Comparison of ENCODE assay signal across 7 mouse cellular contexts in genomic region chr10:8240242-8240641, GRCm38 (mm10).
DNase-seq lines count a peak whose midpoint lies in the region; ATAC-seq lines count a peak whose summit lies in the region.

No protein-coding gene starts in this region.

- H3K9me3 ChIP-seq in intestine, embryonic 15.5 days, result no peaks in the 10 kb centered on the region
- H3K9me3 ChIP-seq in midbrain, embryonic 15.5 days, result no peaks in the 10 kb centered on the region

- no peaks in the 10 kb centered on the region for H3K27me3 ChIP-seq in intestine, embryonic 15.5 days (replicated peaks)
- no peaks in the 10 kb centered on the region for H3K27me3 ChIP-seq in midbrain, embryonic 15.5 days (replicated peaks)

- DNase-seq in T-cell, adult 2 months (ENCODE audit: low spot score), result peak; percentile 70
- peak; percentile 79 to 87 for DNase-seq in cerebellum, adult 18-20 months
- peak; percentile 64 to 94 for DNase-seq in frontal cortex, adult 2 months (ENCODE audit: extremely low spot score in 1 of 2, low spot score in 1 of 2)
- peak; percentile 62 to 71 for DNase-seq in left cerebral cortex, postnatal 36 days (ENCODE audit: low spot score in 2 of 2)
- peak; percentile 23 to 76 for DNase-seq in spleen, adult 18-20 months

- 10% methylated on average over 3 of the region's 3 CpGs for WGBS in intestine, embryonic 15.5 days
- 15% methylated on average over 3 of the region's 3 CpGs for WGBS in midbrain, embryonic 15.5 days

- H3K9ac ChIP-seq in intestine, embryonic 15.5 days, result no peak overlapping the region
- H3K9ac ChIP-seq in midbrain, embryonic 15.5 days, result no peak overlapping the region

- no peak overlapping the region for H3K4me2 ChIP-seq in intestine, embryonic 15.5 days (replicated peaks)
- H3K4me2 ChIP-seq in midbrain, embryonic 15.5 days, result no peak overlapping the region

- ATAC-seq in intestine, embryonic 15.5 days, result peak; percentile 45; the same call in 1 of the 2 replicates
- peak; percentile 82 for ATAC-seq in midbrain, embryonic 15.5 days (replicated peaks)

- no peak overlapping the region for H3K4me3 ChIP-seq in intestine, embryonic 15.5 days (replicated peaks)
- no peak overlapping the region for H3K4me3 ChIP-seq in midbrain, embryonic 15.5 days

- H3K27ac ChIP-seq in intestine, embryonic 15.5 days, result no peak overlapping the region
- H3K27ac ChIP-seq in midbrain, embryonic 15.5 days, result no peak overlapping the region

- H3K4me1 ChIP-seq in intestine, embryonic 15.5 days (replicated peaks), result no peaks in the 10 kb centered on the region
- H3K4me1 ChIP-seq in midbrain, embryonic 15.5 days, result no peaks in the 10 kb centered on the region

- no peaks in the 10 kb centered on the region for H3K36me3 ChIP-seq in intestine, embryonic 15.5 days
- H3K36me3 ChIP-seq in midbrain, embryonic 15.5 days (replicated peaks), result no peaks in the 10 kb centered on the region

- intact Hi-C loops in left cerebral cortex, postnatal 36 days (cut with DNase I), result loop anchor here (1.0 to 5.0 kb wide), 2 partner anchors 277 to 357 kb away; partner anchors contain the start of gene Ust
